Mouse (Mus musculus): ENCODE measurements around the gene Armh3. TPM values are rescaled to one million over a fixed set of nuclear protein-coding genes. Genes with fewer than 3 reads are reported as not detected.
"Not testable (repeated sequence)": the region's sequence is repeated elsewhere in the genome, so short reads cannot be mapped to it uniquely, and the experiment has no call there.

Gene Armh3
- polyA plus RNA-seq, 1 experiment from 2014 or later, result 17.0 TPM

GRCm38 (mm10) chr19:45999378-45999777 is 1.1 kb upstream of the Armh3 start:
- 0 out of 2 replicates have a peak overlapping the region, but pooled peaks have one; percentile 87 for H3K4me3 ChIP-seq
- ATAC-seq, result no peak
- H3K4me2 ChIP-seq, result no peak overlapping the region
- 0 out of 2 replicates have a peak, but pooled peaks cover 7% of the 10 kb centered on the region for H3K36me3 ChIP-seq (ENCODE audit: poor library complexity, severe bottlenecking)
- peaks cover 3% of the 10 kb centered on the region for H3K9me3 ChIP-seq (replicated peaks)
- no peak overlapping the region for H3K27ac ChIP-seq
- no peak overlapping the region for H3K9ac ChIP-seq
- H3K4me1 ChIP-seq, result peaks cover 24% of the 10 kb centered on the region
- 77% methylated on average over 1 of the region's 1 CpGs for WGBS
- H3K27me3 ChIP-seq, result peaks cover 15% of the 10 kb centered on the region

- Histone ChIP-seq H3K9me3 (replicated peaks) (peaks cover 9% of the 10 kb centered on the region), H3K9ac (peak overlapping the region; percentile 89), H3K4me2 (peak overlapping the region; percentile 73), H3K36me3 (ENCODE audit: poor library complexity, severe bottlenecking) (0 out of 2 replicates have a peak, but pooled peaks cover 7% of the 10 kb centered on the region), H3K4me1 (peaks cover 18% of the 10 kb centered on the region), H3K27ac (no peak overlapping the region), H3K27me3 (peaks cover 9% of the 10 kb centered on the region; the same call in 1 of the 2 replicates), H3K4me3 (peak overlapping the region; percentile 87)
- 12% methylated on average over 8 of the region's 8 CpGs for WGBS
- ATAC-seq, result peak; percentile 20; the same call in 1 of the 2 replicates
Observed at GRCm38 (mm10) chr19:45998694-45999217, 468 bp upstream of the Armh3 start.

- Histone ChIP-seq H3K9ac (peak overlapping the region; percentile 89), H3K9me3 (replicated peaks) (peaks cover 10% of the 10 kb centered on the region), H3K27me3 (peaks cover 4% of the 10 kb centered on the region; the same call in 1 of the 2 replicates), H3K4me3 (peak overlapping the region; percentile 87), H3K4me1 (peaks cover 15% of the 10 kb centered on the region), H3K36me3 (ENCODE audit: poor library complexity, severe bottlenecking) (0 out of 2 replicates have a peak, but pooled peaks cover 7% of the 10 kb centered on the region), H3K4me2 (peak overlapping the region; percentile 73), H3K27ac (no peak overlapping the region)
- WGBS, result 67% methylated on average over 5 of the region's 5 CpGs
- ATAC-seq, result no peak
Observed at GRCm38 (mm10) chr19:45997365-45997764, 923 bp downstream of the Armh3 start.

- 97% methylated on average over 13 of the region's 13 CpGs for WGBS
- H3K27ac ChIP-seq, result no peak overlapping the region
- no peak for ATAC-seq
Observed at GRCm38 (mm10) chr19:45993981-45994737, 4.1 kb downstream of the Armh3 start.

GRCm38 (mm10) chr19:45993441-45993840 is 4.8 kb downstream of the Armh3 start:
- 91% methylated on average over 6 of the region's 6 CpGs for WGBS
- not testable (repeated sequence) for H3K27me3 ChIP-seq; H3K9ac ChIP-seq; ATAC-seq; H3K4me3 ChIP-seq; H3K4me2 ChIP-seq; H3K4me1 ChIP-seq; H3K36me3 ChIP-seq (ENCODE audit: poor library complexity, severe bottlenecking); H3K27ac ChIP-seq
- peaks cover 10% of the 10 kb centered on the region for H3K9me3 ChIP-seq (replicated peaks)

More at GRCm38 (mm10) chr19:45993981-45994737, 4.1 kb downstream of the Armh3 start:
- H3K27me3 ChIP-seq, result no peaks in the 10 kb centered on the region
- H3K36me3 ChIP-seq (ENCODE audit: poor library complexity, severe bottlenecking), result 0 out of 2 replicates have a peak, but pooled peaks cover 7% of the 10 kb centered on the region
- no peak overlapping the region for H3K4me3 ChIP-seq
- H3K9me3 ChIP-seq (replicated peaks), result peaks cover 10% of the 10 kb centered on the region
- H3K4me1 ChIP-seq, result peaks cover 15% of the 10 kb centered on the region
- H3K9ac ChIP-seq, result no peak overlapping the region
- H3K4me2 ChIP-seq, result no peak overlapping the region

- 93% methylated on average over 3 of the region's 3 CpGs for WGBS
- Histone ChIP-seq H3K9ac (no peak overlapping the region), H3K36me3 (ENCODE audit: poor library complexity, severe bottlenecking) (peaks cover 12% of the 10 kb centered on the region; the same call in 1 of the 2 replicates), H3K9me3 (replicated peaks) (peaks cover 10% of the 10 kb centered on the region), H3K4me1 (no peaks in the 10 kb centered on the region), H3K27me3 (no peaks in the 10 kb centered on the region), H3K4me2 (no peak overlapping the region), H3K4me3 (no peak overlapping the region), H3K27ac (no peak overlapping the region)
- no peak for ATAC-seq
Observed at GRCm38 (mm10) chr19:45991171-45991570, 7.1 kb downstream of the Armh3 start.

- Histone ChIP-seq H3K36me3 (ENCODE audit: poor library complexity, severe bottlenecking) (peaks cover 5% of the 10 kb centered on the region; the same call in 1 of the 2 replicates), H3K27ac (no peak overlapping the region), H3K9ac (no peak overlapping the region), H3K9me3 (replicated peaks) (no peaks in the 10 kb centered on the region), H3K4me3 (no peak overlapping the region), H3K27me3 (no peaks in the 10 kb centered on the region), H3K4me1 (no peaks in the 10 kb centered on the region), H3K4me2 (no peak overlapping the region)
- WGBS, result 95% methylated on average over 3 of the region's 3 CpGs
- ATAC-seq, result no peak
Observed at GRCm38 (mm10) chr19:45988238-45988637, 10.1 kb downstream of the Armh3 start.

GRCm38 (mm10) chr19:45984379-45984778 is 13.9 kb downstream of the Armh3 start:
- no peaks in the 10 kb centered on the region for H3K4me1 ChIP-seq
- H3K9ac ChIP-seq, result no peak overlapping the region
- no peak for ATAC-seq
- H3K4me2 ChIP-seq, result no peak overlapping the region
- H3K36me3 ChIP-seq (ENCODE audit: poor library complexity, severe bottlenecking), result peaks cover 8% of the 10 kb centered on the region
- no peak overlapping the region for H3K4me3 ChIP-seq
- H3K9me3 ChIP-seq (replicated peaks), result no peaks in the 10 kb centered on the region
- no peak overlapping the region for H3K27ac ChIP-seq
- no peaks in the 10 kb centered on the region for H3K27me3 ChIP-seq

GRCm38 (mm10) chr19:45960770-45961169 is 37.5 kb downstream of the Armh3 start:
- no peak for ATAC-seq
- WGBS, result 29% methylated on average over 5 of the region's 5 CpGs
- peaks cover 54% of the 10 kb centered on the region for H3K36me3 ChIP-seq (ENCODE audit: poor library complexity, severe bottlenecking)

GRCm38 (mm10) chr19:45956736-45957135 is 41.6 kb downstream of the Armh3 start:
- ATAC-seq, result no peak
- Histone ChIP-seq H3K4me3 (no peak overlapping the region), H3K9ac (no peak overlapping the region), H3K27me3 (no peaks in the 10 kb centered on the region), H3K4me1 (no peaks in the 10 kb centered on the region), H3K27ac (no peak overlapping the region), H3K4me2 (no peak overlapping the region), H3K9me3 (replicated peaks) (no peaks in the 10 kb centered on the region), H3K36me3 (ENCODE audit: poor library complexity, severe bottlenecking) (peaks cover 32% of the 10 kb centered on the region)
- 92% methylated on average over 7 of the region's 7 CpGs for WGBS

More at GRCm38 (mm10) chr19:45960770-45961169, 37.5 kb downstream of the Armh3 start:
- no peak overlapping the region for H3K27ac ChIP-seq
- no peaks in the 10 kb centered on the region for H3K9me3 ChIP-seq (replicated peaks)
- no peaks in the 10 kb centered on the region for H3K27me3 ChIP-seq
- no peak overlapping the region for H3K9ac ChIP-seq
- H3K4me1 ChIP-seq, result no peaks in the 10 kb centered on the region
- H3K4me3 ChIP-seq, result no peak overlapping the region
- no peak overlapping the region for H3K4me2 ChIP-seq

GRCm38 (mm10) chr19:45953286-45953685 is 45.0 kb downstream of the Armh3 start:
- H3K4me3 ChIP-seq, result no peak overlapping the region
- no peak overlapping the region for H3K9ac ChIP-seq
- no peak overlapping the region for H3K27ac ChIP-seq
- H3K4me2 ChIP-seq, result no peak overlapping the region
- WGBS, result 3% methylated on average over 3 of the region's 3 CpGs
- peaks cover 32% of the 10 kb centered on the region for H3K36me3 ChIP-seq (ENCODE audit: poor library complexity, severe bottlenecking)
- H3K9me3 ChIP-seq (replicated peaks), result no peaks in the 10 kb centered on the region
- no peaks in the 10 kb centered on the region for H3K27me3 ChIP-seq
- H3K4me1 ChIP-seq, result no peaks in the 10 kb centered on the region
- no peak for ATAC-seq

- WGBS, result 91% methylated on average over 6 of the region's 6 CpGs
- Histone ChIP-seq H3K27ac (no peak overlapping the region), H3K9me3 (replicated peaks) (no peaks in the 10 kb centered on the region), H3K4me3 (no peak overlapping the region), H3K4me2 (no peak overlapping the region), H3K4me1 (no peaks in the 10 kb centered on the region), H3K9ac (no peak overlapping the region), H3K27me3 (no peaks in the 10 kb centered on the region), H3K36me3 (ENCODE audit: poor library complexity, severe bottlenecking) (peaks cover 36% of the 10 kb centered on the region)
- ATAC-seq, result no peak
Observed at GRCm38 (mm10) chr19:45949236-45949635, 49.1 kb downstream of the Armh3 start.
